Mouse (Mus musculus): ENCODE measurements around the gene Lamp1. TPM values are rescaled to one million over a fixed set of nuclear protein-coding genes. Genes with fewer than 3 reads are reported as not detected.

Gene Lamp1
- polyA plus RNA-seq, 1 experiment from 2014 or later, result 242 TPM

DNA sequence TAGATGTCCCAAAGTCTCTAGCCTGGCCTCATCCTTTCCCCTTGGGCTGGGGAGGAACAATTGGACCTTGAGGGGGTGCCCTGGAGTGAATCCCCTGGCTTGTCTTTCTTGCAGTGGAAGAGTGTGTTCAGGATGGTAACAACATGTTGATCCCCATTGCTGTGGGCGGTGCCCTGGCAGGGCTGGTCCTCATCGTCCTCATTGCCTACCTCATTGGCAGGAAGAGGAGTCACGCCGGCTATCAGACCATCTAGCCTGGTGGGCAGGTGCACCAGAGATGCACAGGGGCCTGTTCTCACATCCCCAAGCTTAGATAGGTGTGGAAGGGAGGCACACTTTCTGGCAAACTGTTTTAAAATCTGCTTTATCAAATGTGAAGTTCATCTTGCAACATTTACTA lies 15.3 kb downstream of the Lamp1 start:
- WGBS, result 95% methylated on average over 4 of the region's 4 CpGs
- no peak overlapping the region for H3K9ac ChIP-seq (replicated peaks)
- H3K36me3 ChIP-seq, result peaks cover 97% of the 10 kb centered on the region
- no peak overlapping the region for H3K4me3 ChIP-seq (replicated peaks)
- no peak for ATAC-seq
- H3K9me3 ChIP-seq, result no peaks in the 10 kb centered on the region
- no peaks in the 10 kb centered on the region for H3K4me1 ChIP-seq (replicated peaks)
- no peaks in the 10 kb centered on the region for H3K27me3 ChIP-seq
- no peak overlapping the region for H3K4me2 ChIP-seq (replicated peaks)
- no peak overlapping the region for H3K27ac ChIP-seq

GRCm38 (mm10) chr8:13174811-13175210 lies 15.8 kb downstream of the Lamp1 start:
- H3K27me3 ChIP-seq, result no peaks in the 10 kb centered on the region
- H3K4me1 ChIP-seq (replicated peaks), result no peaks in the 10 kb centered on the region
- H3K9me3 ChIP-seq, result no peaks in the 10 kb centered on the region
- peaks cover 91% of the 10 kb centered on the region for H3K36me3 ChIP-seq
- H3K27ac ChIP-seq, result no peak overlapping the region
- WGBS, result 92% methylated on average over 4 of the region's 4 CpGs
- no peak overlapping the region for H3K9ac ChIP-seq (replicated peaks)
- H3K4me2 ChIP-seq (replicated peaks), result no peak overlapping the region
- no peak for ATAC-seq
- H3K4me3 ChIP-seq (replicated peaks), result no peak overlapping the region

DNA sequence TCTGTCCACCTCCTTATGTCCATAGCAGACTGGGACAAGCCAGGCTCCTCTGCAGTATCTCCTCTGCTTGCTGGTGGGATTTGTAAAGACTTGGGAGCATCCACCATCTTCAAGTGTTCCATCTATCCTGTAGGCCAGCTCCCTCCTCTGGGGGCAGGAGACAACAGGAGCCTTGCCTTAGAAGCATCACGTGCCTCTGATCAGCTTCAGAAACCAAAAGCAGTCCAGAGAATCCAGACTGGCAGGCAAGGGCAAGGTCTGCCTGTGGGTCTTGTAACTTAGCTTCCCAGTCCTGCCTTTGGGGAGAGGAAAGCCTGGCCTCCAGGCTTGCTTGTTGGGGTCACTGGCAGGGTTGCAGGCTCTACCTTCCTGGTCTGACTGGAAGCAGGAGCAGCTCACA lies 16.7 kb downstream of the Lamp1 start:
- 77% methylated on average over 1 of the region's 1 CpGs for WGBS
- no peak for ATAC-seq
- Histone ChIP-seq H3K36me3 (peaks cover 83% of the 10 kb centered on the region), H3K4me1 (replicated peaks) (no peaks in the 10 kb centered on the region), H3K27me3 (no peaks in the 10 kb centered on the region), H3K4me3 (replicated peaks) (no peak overlapping the region), H3K4me2 (replicated peaks) (no peak overlapping the region), H3K9me3 (no peaks in the 10 kb centered on the region), H3K9ac (replicated peaks) (no peak overlapping the region), H3K27ac (no peak overlapping the region)

GRCm38 (mm10) chr8:13177173-13177852 lies 18.4 kb downstream of the Lamp1 start:
- no peaks in the 10 kb centered on the region for H3K9me3 ChIP-seq
- no peak overlapping the region for H3K9ac ChIP-seq (replicated peaks)
- 95% methylated on average over 7 of the region's 7 CpGs for WGBS
- H3K4me2 ChIP-seq (replicated peaks), result no peak overlapping the region
- H3K27me3 ChIP-seq, result no peaks in the 10 kb centered on the region
- H3K4me1 ChIP-seq (replicated peaks), result no peaks in the 10 kb centered on the region
- H3K27ac ChIP-seq, result no peak overlapping the region
- H3K36me3 ChIP-seq, result peaks cover 66% of the 10 kb centered on the region
- H3K4me3 ChIP-seq (replicated peaks), result no peak overlapping the region
- ATAC-seq, result no peak

GRCm38 (mm10) chr8:13178137-13178536 lies 19.2 kb downstream of the Lamp1 start:
- no peak for ATAC-seq
- H3K4me2 ChIP-seq (replicated peaks), result no peak overlapping the region
- peaks cover 61% of the 10 kb centered on the region for H3K36me3 ChIP-seq
- 93% methylated on average over 5 of the region's 5 CpGs for WGBS
- H3K9ac ChIP-seq (replicated peaks), result no peak overlapping the region
- no peaks in the 10 kb centered on the region for H3K9me3 ChIP-seq
- H3K4me1 ChIP-seq (replicated peaks), result no peaks in the 10 kb centered on the region
- H3K4me3 ChIP-seq (replicated peaks), result no peak overlapping the region
- H3K27me3 ChIP-seq, result no peaks in the 10 kb centered on the region
- H3K27ac ChIP-seq, result no peak overlapping the region

GRCm38 (mm10) chr8:13179482-13179881 lies 20.5 kb downstream of the Lamp1 start:
- no peak overlapping the region for H3K4me2 ChIP-seq (replicated peaks)
- H3K4me1 ChIP-seq (replicated peaks), result no peaks in the 10 kb centered on the region
- H3K4me3 ChIP-seq (replicated peaks), result no peak overlapping the region
- peaks cover 48% of the 10 kb centered on the region for H3K36me3 ChIP-seq
- 80% methylated on average over 6 of the region's 6 CpGs for WGBS
- ATAC-seq, result no peak
- H3K9me3 ChIP-seq, result no peaks in the 10 kb centered on the region
- H3K27me3 ChIP-seq, result no peaks in the 10 kb centered on the region
- no peak overlapping the region for H3K27ac ChIP-seq
- H3K9ac ChIP-seq (replicated peaks), result no peak overlapping the region

DNA sequence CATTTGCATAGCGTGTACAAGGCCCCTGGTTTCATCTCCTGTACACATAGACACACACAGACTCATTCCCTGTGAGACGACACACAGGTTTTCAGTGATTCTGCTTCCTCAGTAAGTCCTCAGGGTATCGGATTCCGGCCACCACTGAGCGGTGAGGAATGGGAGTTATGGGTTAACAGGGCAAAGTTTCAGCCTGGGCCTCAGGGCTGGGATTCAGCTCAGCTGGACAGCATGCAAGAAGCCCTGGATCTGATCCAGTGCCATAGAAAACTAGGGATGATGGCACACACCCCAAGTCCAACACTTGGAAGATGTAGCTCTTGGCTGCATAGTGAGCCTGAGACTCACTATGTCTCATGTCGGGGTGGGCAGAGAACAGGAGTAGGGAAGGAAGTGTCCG lies 21.0 kb downstream of the Lamp1 start:
- Histone ChIP-seq H3K9ac (replicated peaks) (no peak overlapping the region), H3K4me1 (replicated peaks) (no peaks in the 10 kb centered on the region), H3K27ac (no peak overlapping the region), H3K4me2 (replicated peaks) (no peak overlapping the region), H3K4me3 (replicated peaks) (no peak overlapping the region), H3K36me3 (peaks cover 44% of the 10 kb centered on the region), H3K27me3 (no peaks in the 10 kb centered on the region), H3K9me3 (no peaks in the 10 kb centered on the region)
- no peak for ATAC-seq
- WGBS, result 85% methylated on average over 7 of the region's 7 CpGs

- ATAC-seq, result no peak
- 87% methylated on average over 9 of the region's 9 CpGs for WGBS
- H3K4me2 ChIP-seq (replicated peaks), result no peak overlapping the region
These were observed 21.4 kb downstream of the Lamp1 start for GRCm38 (mm10) chr8:13180408-13180807.

GRCm38 (mm10) chr8:13180911-13181690 lies 22.1 kb downstream of the Lamp1 start:
- ATAC-seq, result no peak
- H3K4me1 ChIP-seq (replicated peaks), result no peaks in the 10 kb centered on the region
- H3K9ac ChIP-seq (replicated peaks), result no peak overlapping the region
- H3K27me3 ChIP-seq, result no peaks in the 10 kb centered on the region
- H3K4me3 ChIP-seq (replicated peaks), result no peak overlapping the region
- H3K9me3 ChIP-seq, result no peaks in the 10 kb centered on the region
- H3K4me2 ChIP-seq (replicated peaks), result no peak overlapping the region
- H3K36me3 ChIP-seq, result peaks cover 40% of the 10 kb centered on the region
- 86% methylated on average over 18 of the region's 18 CpGs for WGBS
- H3K27ac ChIP-seq, result no peak overlapping the region

More at GRCm38 (mm10) chr8:13180408-13180807, 21.4 kb downstream of the Lamp1 start:
- Histone ChIP-seq H3K9me3 (no peaks in the 10 kb centered on the region), H3K27me3 (no peaks in the 10 kb centered on the region), H3K27ac (no peak overlapping the region), H3K9ac (replicated peaks) (no peak overlapping the region), H3K36me3 (peaks cover 42% of the 10 kb centered on the region), H3K4me1 (replicated peaks) (no peaks in the 10 kb centered on the region), H3K4me3 (replicated peaks) (no peak overlapping the region)

DNA sequence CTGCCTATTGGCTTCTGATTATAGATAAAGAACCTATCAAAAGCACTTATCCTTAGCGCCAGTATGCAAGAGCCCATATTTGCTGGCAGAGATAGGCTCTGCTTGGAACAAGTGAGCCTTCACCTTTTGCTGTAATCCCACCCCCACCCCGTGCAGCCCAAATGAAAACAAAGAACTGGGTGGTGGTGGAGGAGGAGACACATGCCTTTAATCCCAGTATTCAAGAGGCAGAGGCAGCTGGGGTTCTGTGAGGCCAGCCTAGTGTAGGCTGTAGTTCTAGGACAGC lies 22.7 kb downstream of the Lamp1 start:
- no peak for ATAC-seq
- Histone ChIP-seq H3K4me2 (replicated peaks) (no peak overlapping the region), H3K27ac (no peak overlapping the region), H3K9ac (replicated peaks) (no peak overlapping the region), H3K9me3 (no peaks in the 10 kb centered on the region), H3K4me3 (replicated peaks) (no peak overlapping the region), H3K4me1 (replicated peaks) (no peaks in the 10 kb centered on the region), H3K36me3 (peaks cover 36% of the 10 kb centered on the region), H3K27me3 (no peaks in the 10 kb centered on the region)
- 53% methylated on average over 2 of the region's 2 CpGs for WGBS

- ATAC-seq, result no peak
- Histone ChIP-seq H3K9me3 (no peaks in the 10 kb centered on the region), H3K4me2 (replicated peaks) (no peak overlapping the region), H3K27me3 (no peaks in the 10 kb centered on the region), H3K4me1 (replicated peaks) (no peaks in the 10 kb centered on the region), H3K9ac (replicated peaks) (no peak overlapping the region), H3K36me3 (peaks cover 31% of the 10 kb centered on the region; the same call in 1 of the 2 replicates), H3K4me3 (replicated peaks) (no peak overlapping the region), H3K27ac (no peak overlapping the region)
- WGBS, result 88% methylated on average over 8 of the region's 8 CpGs
These were observed 27.9 kb downstream of the Lamp1 start for GRCm38 (mm10) chr8:13186819-13187218.

GRCm38 (mm10) chr8:13187229-13187628 lies 28.3 kb downstream of the Lamp1 start:
- no peak overlapping the region for H3K4me3 ChIP-seq (replicated peaks)
- no peaks in the 10 kb centered on the region for H3K4me1 ChIP-seq (replicated peaks)
- H3K27me3 ChIP-seq, result no peaks in the 10 kb centered on the region
- H3K9ac ChIP-seq (replicated peaks), result no peak overlapping the region
- no peak overlapping the region for H3K4me2 ChIP-seq (replicated peaks)
- WGBS, result 86% methylated on average over 9 of the region's 9 CpGs
- H3K9me3 ChIP-seq, result no peaks in the 10 kb centered on the region
- H3K27ac ChIP-seq, result no peak overlapping the region
- no peak for ATAC-seq
- peaks cover 31% of the 10 kb centered on the region; the same call in 1 of the 2 replicates for H3K36me3 ChIP-seq

Data from midbrain, embryonic 13.5 days (tissue).